Mouse (Mus musculus) CD4-positive, CD25-positive, alpha-beta regulatory T cell (primary cell): ENCODE measurements around the gene Itprid2. TPM values are rescaled to one million over a fixed set of nuclear protein-coding genes. Genes with fewer than 3 reads are reported as not detected.

Experiments
- polyA plus RNA-seq: library from polyadenylated mRNA; unstranded; fragments of 100-300 nt; shearing (Covaris generic); gene quantifications from one replicate; pipeline ENCODE4 v1.2.1, GENCODE M21; 2017

Gene Itprid2
- polyA plus RNA-seq, result 7.1 TPM

GRCm38 (mm10) chr2:79634528-79635400 lies at the start of gene Itprid2:
Gene Itprid2 (plus strand): TSS chr2:79635352.

GRCm38 (mm10) chr2:79707575-79707974 lies 72.4 kb downstream of the Itprid2 start, which contains the start of gene Ppp1r1c:
Gene Ppp1r1c (plus strand): TSS chr2:79707780.

Other genes starting within 250 kb of the Itprid2 start
- not detected for gene Neurod1, start 178.6 kb upstream of the Itprid2 start, polyA plus RNA-seq
- gene Cerkl, start 178.6 kb upstream of the Itprid2 start, polyA plus RNA-seq, result 10.4 TPM
- gene Ppp1r1c, start 72.4 kb downstream of the Itprid2 start, polyA plus RNA-seq, result not detected